In genomic region chr12:69733923-69734322, GRCm38 (mm10) we compare ENCODE assay signal across 13 mouse cellular contexts. TPM values are rescaled to one million over a fixed set of nuclear protein-coding genes. Genes with fewer than 3 reads are reported as not detected.
DNase-seq lines count a peak whose midpoint lies in the region; ATAC-seq and TF ChIP-seq lines count a peak whose summit lies in the region.
"Had no signal": no experiment of that assay in that cellular context is flagged by ENCODE, and none has a peak within 500 bp of the region (broad histone marks: within the 10 kb centered on the region; RNA-seq: fewer than 3 reads in every experiment).

No protein-coding gene starts in this region.

- 0 out of 2 replicates have a peak, but pooled peaks cover 3% of the 10 kb centered on the region for H3K4me1 ChIP-seq in heart, embryonic 12.5 days (replicated peaks)
- H3K4me1 ChIP-seq in heart, postnatal 0 days (ENCODE audit: control insufficient read depth, insufficient read depth): no peaks in the 10 kb centered on the region; the same call in 1 of the 2 replicates
- H3K4me1 ChIP-seq in hindbrain, embryonic 10.5 days (replicated peaks): no peaks in the 10 kb centered on the region
- H3K4me1 ChIP-seq: midbrain, embryonic 13.5 days; stomach, embryonic 15.5 days had no signal

- H3K9ac ChIP-seq in heart, embryonic 12.5 days: peak overlapping the region; percentile 57; the same call in 1 of the 2 replicates
- H3K9ac ChIP-seq in heart, postnatal 0 days (replicated peaks; ENCODE audit: low read depth, low read length): no peak overlapping the region
- H3K9ac ChIP-seq: forebrain, postnatal 0 days; midbrain, embryonic 13.5 days; stomach, embryonic 15.5 days had no signal

- no peak for ATAC-seq in heart, embryonic 12.5 days (ENCODE audit: insufficient number of reproducible peaks, low FRiP score)
- ATAC-seq in heart, postnatal 0 days (ENCODE audit: insufficient read depth, low read depth): no peak
- ATAC-seq: Patski had no signal

- TF ChIP-seq CTCF in heart, postnatal 0 days (IDR thresholded peaks at IDR 0.05; ENCODE audit: low read depth): no peak

- intact Hi-C loops in heart, postnatal 10 days (cut with DNase I): loop anchor here (1.0 to 10.0 kb wide), 3 partner anchors 15 to 501 kb away; partner anchors contain the start of genes Atl1 and Pygl

- no peaks in the 10 kb centered on the region for H3K36me3 ChIP-seq in heart, embryonic 12.5 days
- H3K36me3 ChIP-seq in heart, postnatal 0 days (replicated peaks; ENCODE audit: control insufficient read depth, insufficient read depth, low read length): no peaks in the 10 kb centered on the region
- H3K36me3 ChIP-seq in splenic B cell, adult 2 months (ENCODE audit: control insufficient read depth, insufficient read depth, low read length, poor library complexity, severe bottlenecking): no peaks in the 10 kb centered on the region
- H3K36me3 ChIP-seq in hindbrain, embryonic 10.5 days: no peaks in the 10 kb centered on the region
- H3K36me3 ChIP-seq: midbrain, embryonic 13.5 days; stomach, embryonic 15.5 days had no signal

- no peaks in the 10 kb centered on the region for H3K27me3 ChIP-seq in heart, embryonic 12.5 days (replicated peaks)
- H3K27me3 ChIP-seq in heart, postnatal 0 days (ENCODE audit: control insufficient read depth, insufficient read depth, low read length): no peaks in the 10 kb centered on the region
- no peaks in the 10 kb centered on the region for H3K27me3 ChIP-seq in splenic B cell, adult 2 months (ENCODE audit: control insufficient read depth, insufficient read depth, low read length, poor library complexity, severe bottlenecking)
- H3K27me3 ChIP-seq in hindbrain, embryonic 10.5 days (ENCODE audit: insufficient read depth, poor library complexity, severe bottlenecking): no peaks in the 10 kb centered on the region
- H3K27me3 ChIP-seq: midbrain, embryonic 13.5 days; Patski; stomach, embryonic 15.5 days had no signal

- DNase-seq in heart, postnatal 10 days: no peak
- peak; percentile 12 for DNase-seq in thymus, postnatal 25 days
- DNase-seq in thymus, postnatal 10 days (ENCODE audit: low spot score in 2 of 2): no peak
- DNase-seq in heart, postnatal 0 days (ENCODE audit: low spot score): no peak
- peak; percentile 6 for DNase-seq in splenic B cell, adult 2 months (ENCODE audit: low read depth, low spot score)
- DNase-seq in hindbrain, embryonic 10.5 days (ENCODE audit: low spot score): no peak
- no peak for DNase-seq in retina, postnatal 1 day
- DNase-seq: cerebellum, postnatal 36 days had no signal

- TF ChIP-seq EP300 in heart, postnatal 0 days (IDR thresholded peaks at IDR 0.05; ENCODE audit: low read depth): no peak

- WGBS in heart, embryonic 12.5 days: 69% methylated on average over 3 of the region's 3 CpGs
- WGBS in heart, postnatal 0 days: 66% methylated on average over 3 of the region's 3 CpGs
- WGBS in hindbrain, embryonic 10.5 days: 83% methylated on average over 3 of the region's 3 CpGs

- H3K9me3 ChIP-seq in heart, embryonic 12.5 days (replicated peaks): no peaks in the 10 kb centered on the region
- no peaks in the 10 kb centered on the region for H3K9me3 ChIP-seq in heart, postnatal 0 days (replicated peaks; ENCODE audit: control insufficient read depth, low read length)
- H3K9me3 ChIP-seq in hindbrain, embryonic 10.5 days: no peaks in the 10 kb centered on the region
- H3K9me3 ChIP-seq: midbrain, embryonic 13.5 days; stomach, embryonic 15.5 days had no signal

- no peak overlapping the region for H3K4me2 ChIP-seq in heart, embryonic 12.5 days
- H3K4me2 ChIP-seq in heart, postnatal 0 days (ENCODE audit: low read depth, low read length): peak overlapping the region; percentile 31; the same call in 1 of the 2 replicates
- H3K4me2 ChIP-seq: midbrain, embryonic 13.5 days; stomach, embryonic 15.5 days had no signal

- H3K27ac ChIP-seq in heart, embryonic 12.5 days (ENCODE audit: poor library complexity, severe bottlenecking): no peak overlapping the region
- 0 out of 2 replicates have a peak overlapping the region, but pooled peaks have one; percentile 32 for H3K27ac ChIP-seq in heart, postnatal 0 days (ENCODE audit: low read depth)
- no peak overlapping the region for H3K27ac ChIP-seq in hindbrain, embryonic 10.5 days
- H3K27ac ChIP-seq: midbrain, embryonic 13.5 days; stomach, embryonic 15.5 days had no signal

- no peak overlapping the region for H3K4me3 ChIP-seq in heart, embryonic 12.5 days
- H3K4me3 ChIP-seq in heart, postnatal 0 days (ENCODE audit: low read depth, low read length): no peak overlapping the region
- no peak overlapping the region for H3K4me3 ChIP-seq in hindbrain, embryonic 10.5 days
- H3K4me3 ChIP-seq: midbrain, embryonic 13.5 days; stomach, embryonic 15.5 days had no signal

RNA-seq across cellular contexts. Expression of gene Atp5s, which starts 9.2 kb away (rescaled TPM):
- 31.1 and 31.2 TPM in 2 replicates for polyA plus RNA-seq in heart, embryonic 12.5 days (2016; fragmentation: Nextera tagmentation; extraction: Ambion mirVana)
- 10 to 100 TPM; 18.7 to 21.3 TPM for total RNA-seq in heart, postnatal 10 days (2021)
- 8.9 and 20.6 TPM in 2 replicates for total RNA-seq in heart, postnatal 0 days (2014; rRNA removed; ENCODE audit: low replicate concordance)
- polyA plus RNA-seq in heart, postnatal 0 days (2015; fragmentation: Nextera tagmentation; extraction: Ambion mirVana): 40.9 and 41.4 TPM in 2 replicates
- 20.3 and 21.2 TPM in 2 replicates for polyA plus RNA-seq in hindbrain, embryonic 10.5 days (2016; fragmentation: Nextera tagmentation; extraction: Ambion mirVana)

RNA-seq across cellular contexts. Expression of gene L2hgdh, which starts 9.2 kb away (rescaled TPM):
- 19.5 and 20.8 TPM in 2 replicates for polyA plus RNA-seq in heart, embryonic 12.5 days (2016; fragmentation: Nextera tagmentation; extraction: Ambion mirVana)
- 10 to 100 TPM; 25.6 to 31.4 TPM for total RNA-seq in heart, postnatal 10 days (2021)
- 22.0 and 24.7 TPM in 2 replicates for total RNA-seq in heart, postnatal 0 days (2014; rRNA removed; ENCODE audit: low replicate concordance)
- 13.9 and 14.7 TPM in 2 replicates for polyA plus RNA-seq in heart, postnatal 0 days (2015; fragmentation: Nextera tagmentation; extraction: Ambion mirVana)
- polyA plus RNA-seq in hindbrain, embryonic 10.5 days (2016; fragmentation: Nextera tagmentation; extraction: Ambion mirVana): 12.8 and 17.2 TPM in 2 replicates

RNA-seq across cellular contexts. Expression of gene Sos2, which starts 52.3 kb away (rescaled TPM):
- polyA plus RNA-seq in heart, embryonic 12.5 days (2016; fragmentation: Nextera tagmentation; extraction: Ambion mirVana): 8.3 and 8.4 TPM in 2 replicates
- total RNA-seq in heart, postnatal 10 days (2021): 10 to 100 TPM; 33.9 to 34.7 TPM
- total RNA-seq in heart, postnatal 0 days (2014; rRNA removed; ENCODE audit: low replicate concordance): 10.8 and 12.9 TPM in 2 replicates
- 5.2 and 5.7 TPM in 2 replicates for polyA plus RNA-seq in heart, postnatal 0 days (2015; fragmentation: Nextera tagmentation; extraction: Ambion mirVana)
- 8.5 and 10.1 TPM in 2 replicates for polyA plus RNA-seq in hindbrain, embryonic 10.5 days (2016; fragmentation: Nextera tagmentation; extraction: Ambion mirVana)

RNA-seq across cellular contexts. Expression of gene Cdkl1, which starts 57.1 kb away (rescaled TPM):
- polyA plus RNA-seq in heart, embryonic 12.5 days (2016; fragmentation: Nextera tagmentation; extraction: Ambion mirVana): 5.0 TPM in 2 replicates
- total RNA-seq in heart, postnatal 10 days (2021): 1 to 10 TPM; 7.0 to 9.2 TPM
- 3.8 and 6.6 TPM in 2 replicates for total RNA-seq in heart, postnatal 0 days (2014; rRNA removed; ENCODE audit: low replicate concordance)
- polyA plus RNA-seq in heart, postnatal 0 days (2015; fragmentation: Nextera tagmentation; extraction: Ambion mirVana): 6.0 and 6.5 TPM in 2 replicates
- 0.62 and 0.71 TPM in 2 replicates for polyA plus RNA-seq in hindbrain, embryonic 10.5 days (2016; fragmentation: Nextera tagmentation; extraction: Ambion mirVana)

Comparison
In these comparisons a context has a peak if more than half of its experiments do, and no peak if none do; other contexts are left out.
1. DNase-seq: peak in thymus, postnatal 25 days (single experiment) and splenic B cell, adult 2 months (single experiment); none in heart, postnatal 10 days (0 of 2), thymus, postnatal 10 days (0 of 2), heart, postnatal 0 days (single experiment), hindbrain, embryonic 10.5 days (single experiment) and retina, postnatal 1 day (single experiment).